8 mouse cellular contexts compared by ENCODE assay signal in genomic region chr8:80922642-80923041, GRCm38 (mm10). TPM values are rescaled to one million over a fixed set of nuclear protein-coding genes. Genes with fewer than 3 reads are reported as not detected.
A peak's percentile ranks its signal among the peaks of the same experiment; 100 is the strongest.
DNase-seq lines count a peak whose midpoint lies in the region; ATAC-seq and TF ChIP-seq lines count a peak whose summit lies in the region.

No protein-coding gene starts in this region.

- H3K4me1 ChIP-seq in intestine, embryonic 14.5 days (replicated peaks; ENCODE audit: control insufficient read depth, insufficient read depth, low read length), result peaks cover 3% of the 10 kb centered on the region; the same call in 1 of the 2 replicates
- no peaks in the 10 kb centered on the region for H3K4me1 ChIP-seq in intestine, postnatal 0 days (replicated peaks; ENCODE audit: control insufficient read depth, insufficient read depth, low read length)
- H3K4me1 ChIP-seq in heart, embryonic 12.5 days (replicated peaks), result 0 out of 2 replicates have a peak, but pooled peaks cover 4% of the 10 kb centered on the region
- H3K4me1 ChIP-seq in lung, postnatal 0 days (ENCODE audit: insufficient read depth, low read depth, low read length), result peaks cover 7% of the 10 kb centered on the region; the same call in 1 of the 2 replicates
- H3K4me1 ChIP-seq in stomach, embryonic 14.5 days (ENCODE audit: control insufficient read depth, insufficient read depth, low read length), result peaks cover 14% of the 10 kb centered on the region; the same call in 1 of the 2 replicates

- no peaks in the 10 kb centered on the region for H3K9me3 ChIP-seq in intestine, embryonic 14.5 days (ENCODE audit: control insufficient read depth, low read length)
- no peaks in the 10 kb centered on the region for H3K9me3 ChIP-seq in intestine, postnatal 0 days (ENCODE audit: control insufficient read depth)
- no peaks in the 10 kb centered on the region for H3K9me3 ChIP-seq in heart, embryonic 12.5 days (replicated peaks)
- no peaks in the 10 kb centered on the region for H3K9me3 ChIP-seq in lung, postnatal 0 days (ENCODE audit: low read length)
- no peaks in the 10 kb centered on the region for H3K9me3 ChIP-seq in stomach, embryonic 14.5 days (ENCODE audit: control insufficient read depth, low read depth, low read length)

- no peak overlapping the region for H3K4me2 ChIP-seq in intestine, embryonic 14.5 days (ENCODE audit: low read length)
- no peak overlapping the region for H3K4me2 ChIP-seq in intestine, postnatal 0 days (replicated peaks; ENCODE audit: low read depth)
- H3K4me2 ChIP-seq in heart, embryonic 12.5 days, result no peak overlapping the region
- no peak overlapping the region for H3K4me2 ChIP-seq in lung, postnatal 0 days (replicated peaks; ENCODE audit: low read depth, low read length)
- no peak overlapping the region for H3K4me2 ChIP-seq in stomach, embryonic 14.5 days (replicated peaks; ENCODE audit: low read depth, low read length)

- 38% methylated on average over 6 of the region's 6 CpGs for WGBS in intestine, embryonic 14.5 days
- 54% methylated on average over 6 of the region's 6 CpGs for WGBS in intestine, postnatal 0 days
- whole genome bisulfite sequencing in heart, embryonic 12.5 days, result 44% methylated on average over 6 of the region's 6 CpGs
- 42% methylated on average over 6 of the region's 6 CpGs for WGBS in lung, postnatal 0 days
- 42% methylated on average over 6 of the region's 6 CpGs for WGBS in stomach, embryonic 14.5 days

- peak; percentile 61 for TF ChIP-seq EP300 in lung, postnatal 0 days (IDR thresholded peaks at IDR 0.05)

- peak; percentile 72 for DNase-seq in intestine, embryonic 14.5 days (ENCODE audit: low spot score)
- peak; percentile 54 for DNase-seq in cerebellum, adult 9-10 months
- DNase-seq in kidney, postnatal 10 days, result peak; percentile 86
- peak; percentile 93 for DNase-seq in lung, postnatal 0 days (ENCODE audit: low spot score)

- ATAC-seq in intestine, embryonic 14.5 days (replicated peaks; ENCODE audit: low FRiP score, low TSS enrichment, low read depth), result peak; percentile 43; the same call in 1 of the 2 replicates
- no peak for ATAC-seq in intestine, postnatal 0 days
- ATAC-seq in heart, embryonic 12.5 days (ENCODE audit: insufficient number of reproducible peaks, low FRiP score), result 0 out of 2 replicates have a peak, but pooled peaks have one; percentile 53
- ATAC-seq in lung, postnatal 0 days, result peak; percentile 91
- peak; percentile 88; the same call in 1 of the 2 replicates for ATAC-seq in stomach, embryonic 14.5 days (ENCODE audit: insufficient number of reproducible peaks, insufficient read depth, low FRiP score, low read depth)
- ATAC-seq in megakaryocyte, adult 5-6 weeks (ENCODE audit: poor library complexity, severe bottlenecking), result no peak

- 0 out of 2 replicates have a peak overlapping the region, but pooled peaks have one; percentile 9 for H3K27ac ChIP-seq in intestine, embryonic 14.5 days (ENCODE audit: low read depth)
- no peak overlapping the region for H3K27ac ChIP-seq in intestine, postnatal 0 days (ENCODE audit: low read depth, low read length)
- no peak overlapping the region for H3K27ac ChIP-seq in heart, embryonic 12.5 days (ENCODE audit: poor library complexity, severe bottlenecking)
- peak overlapping the region; percentile 51 for H3K27ac ChIP-seq in lung, postnatal 0 days (ENCODE audit: low read length)
- peak overlapping the region; percentile 15; the same call in 1 of the 2 replicates for H3K27ac ChIP-seq in stomach, embryonic 14.5 days (ENCODE audit: low read length)

- no peak overlapping the region for H3K4me3 ChIP-seq in intestine, embryonic 14.5 days (ENCODE audit: low read depth, low read length)
- H3K4me3 ChIP-seq in intestine, postnatal 0 days (ENCODE audit: low read depth, low read length), result no peak overlapping the region
- H3K4me3 ChIP-seq in heart, embryonic 12.5 days, result no peak overlapping the region
- no peak overlapping the region for H3K4me3 ChIP-seq in lung, postnatal 0 days (ENCODE audit: low read depth, low read length)
- H3K4me3 ChIP-seq in stomach, embryonic 14.5 days (ENCODE audit: low read depth, low read length), result no peak overlapping the region

- H3K36me3 ChIP-seq in intestine, embryonic 14.5 days (ENCODE audit: control insufficient read depth, insufficient read depth, low read length), result no peaks in the 10 kb centered on the region
- no peaks in the 10 kb centered on the region for H3K36me3 ChIP-seq in intestine, postnatal 0 days (ENCODE audit: control insufficient read depth, insufficient read depth)
- no peaks in the 10 kb centered on the region for H3K36me3 ChIP-seq in heart, embryonic 12.5 days
- no peaks in the 10 kb centered on the region for H3K36me3 ChIP-seq in lung, postnatal 0 days (ENCODE audit: insufficient read depth, low read length)
- no peaks in the 10 kb centered on the region for H3K36me3 ChIP-seq in stomach, embryonic 14.5 days (ENCODE audit: control insufficient read depth, insufficient read depth, low read length)

- no peaks in the 10 kb centered on the region for H3K27me3 ChIP-seq in intestine, embryonic 14.5 days (replicated peaks; ENCODE audit: control insufficient read depth, insufficient read depth, low read length)
- no peaks in the 10 kb centered on the region for H3K27me3 ChIP-seq in intestine, postnatal 0 days (replicated peaks; ENCODE audit: control insufficient read depth, insufficient read depth, low read length)
- H3K27me3 ChIP-seq in heart, embryonic 12.5 days (replicated peaks), result no peaks in the 10 kb centered on the region
- no peaks in the 10 kb centered on the region for H3K27me3 ChIP-seq in lung, postnatal 0 days (replicated peaks; ENCODE audit: insufficient read depth, low read length)
- no peaks in the 10 kb centered on the region for H3K27me3 ChIP-seq in stomach, embryonic 14.5 days (ENCODE audit: control insufficient read depth, insufficient read depth, low read length)

- TF ChIP-seq CTCF in intestine, postnatal 0 days (IDR thresholded peaks at IDR 0.05; ENCODE audit: low read depth), result no peak
- TF ChIP-seq CTCF in lung, postnatal 0 days (IDR thresholded peaks at IDR 0.05), result no peak

- H3K9ac ChIP-seq in intestine, embryonic 14.5 days (ENCODE audit: low read length), result no peak overlapping the region
- no peak overlapping the region for H3K9ac ChIP-seq in intestine, postnatal 0 days (ENCODE audit: low read depth, low read length)
- no peak overlapping the region for H3K9ac ChIP-seq in heart, embryonic 12.5 days
- no peak overlapping the region for H3K9ac ChIP-seq in lung, postnatal 0 days (replicated peaks; ENCODE audit: low read depth)
- no peak overlapping the region for H3K9ac ChIP-seq in stomach, embryonic 14.5 days (replicated peaks; ENCODE audit: low read depth, low read length)

RNA-seq across cellular contexts. Expression of gene Gab1, which starts 42.3 kb away (rescaled TPM):
- 23.1 and 23.9 TPM in 2 replicates for polyA plus RNA-seq in intestine, embryonic 14.5 days (2014; fragmentation: Nextera tagmentation; extraction: Ambion mirVana)
- 8.9 and 9.1 TPM in 2 replicates for polyA plus RNA-seq in intestine, postnatal 0 days (2015; fragmentation: Nextera tagmentation; extraction: Ambion mirVana)
- 42.5 and 44.8 TPM in 2 replicates for polyA plus RNA-seq in heart, embryonic 12.5 days (2016; fragmentation: Nextera tagmentation; extraction: Ambion mirVana)
- 16.9 and 18.9 TPM in 2 replicates for polyA plus RNA-seq in lung, postnatal 0 days (2015; fragmentation: Nextera tagmentation; extraction: Ambion mirVana)
- 25.6 and 27.7 TPM in 2 replicates for polyA plus RNA-seq in stomach, embryonic 14.5 days (2014; fragmentation: Nextera tagmentation; extraction: Ambion mirVana)
- total RNA-seq in megakaryocyte, adult 5-6 weeks (2015), result 3.7 and 7.6 TPM in 2 replicates
- 1.4 and 1.7 TPM in 2 replicates for total RNA-seq in megakaryocyte, adult 5-6 weeks (2017)

Comparison
In these comparisons a context has a peak if more than half of its experiments do, and no peak if none do; other contexts are left out.
1. ATAC-seq: peak in intestine, embryonic 14.5 days (single experiment), heart, embryonic 12.5 days (single experiment), lung, postnatal 0 days (single experiment) and stomach, embryonic 14.5 days (single experiment); none in intestine, postnatal 0 days (single experiment) and megakaryocyte, adult 5-6 weeks (single experiment).
2. H3K27ac ChIP-seq: peak in intestine, embryonic 14.5 days (single experiment), lung, postnatal 0 days (single experiment) and stomach, embryonic 14.5 days (single experiment); none in intestine, postnatal 0 days (single experiment) and heart, embryonic 12.5 days (single experiment).
3. Peak in every context shown above with its lines, with median percentiles within 50 percentile points of each other: DNase-seq.